Mouse (Mus musculus) kidney, adult 8-10 months (tissue): ENCODE measurements around the gene Fgfr2.
"Not testable (repeated sequence)": the region's sequence is repeated elsewhere in the genome, so short reads cannot be mapped to it uniquely, and the experiment has no call there.

Experiments
- DNase-seq, 2 experiments: peaks; one replicate each; pipeline ENCODE4 v3.0.0; 2022

The Fgfr2 gene

DNA sequence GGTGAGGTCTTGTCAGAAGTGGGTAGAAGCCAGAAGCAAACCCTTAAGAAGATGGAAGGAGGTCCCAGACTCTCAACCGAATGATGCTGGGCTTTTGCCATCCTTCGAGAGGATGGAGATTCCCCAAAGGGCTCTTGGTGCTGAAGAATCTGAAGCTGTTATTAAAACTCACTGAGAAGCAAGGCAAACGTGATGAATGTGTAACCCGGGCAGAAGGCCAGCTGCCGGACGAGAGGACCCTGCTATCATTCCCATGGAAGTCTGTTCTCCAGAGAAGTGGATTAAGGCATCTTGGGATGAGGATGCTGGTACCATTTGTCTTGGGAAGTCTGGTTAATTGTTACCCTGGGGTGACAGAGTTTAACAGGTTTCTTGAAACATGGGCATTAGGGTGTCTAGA is 2960.4 kb downstream of the Fgfr2 start:
- DNase-seq: peak in 1 of 2 experiments; percentile 7

GRCm38 (mm10) chr7:130161581-130161980 is 2961.6 kb downstream of the Fgfr2 start:
- DNase-seq: peak; percentile 5 to 52

- DNase-seq: no peak
These were observed 2964.3 kb downstream of the Fgfr2 start for GRCm38 (mm10) chr7:130158845-130159244.

- no peak for DNase-seq
These were observed 2969.7 kb downstream of the Fgfr2 start for GRCm38 (mm10) chr7:130153363-130153969.

DNA sequence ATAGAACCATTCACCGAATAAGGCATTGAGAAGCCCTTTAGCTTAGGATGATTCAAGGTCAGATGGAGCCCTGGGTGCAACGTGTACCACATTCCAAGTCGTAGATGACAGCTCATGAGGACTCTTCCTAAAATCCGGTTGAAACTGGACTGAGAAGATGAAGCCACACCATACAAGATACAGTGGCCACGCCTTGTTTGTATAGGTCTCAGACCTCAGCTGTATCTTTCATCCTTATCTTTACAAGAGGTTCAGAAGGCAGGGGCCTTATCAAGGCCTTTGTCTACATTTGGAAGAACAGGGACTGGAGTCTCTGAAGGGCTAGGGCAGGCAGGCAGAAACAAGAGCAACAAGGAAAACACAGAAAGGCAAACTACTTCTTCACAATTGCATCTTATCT is 2974.2 kb downstream of the Fgfr2 start:
- DNase-seq: no peak

DNA sequence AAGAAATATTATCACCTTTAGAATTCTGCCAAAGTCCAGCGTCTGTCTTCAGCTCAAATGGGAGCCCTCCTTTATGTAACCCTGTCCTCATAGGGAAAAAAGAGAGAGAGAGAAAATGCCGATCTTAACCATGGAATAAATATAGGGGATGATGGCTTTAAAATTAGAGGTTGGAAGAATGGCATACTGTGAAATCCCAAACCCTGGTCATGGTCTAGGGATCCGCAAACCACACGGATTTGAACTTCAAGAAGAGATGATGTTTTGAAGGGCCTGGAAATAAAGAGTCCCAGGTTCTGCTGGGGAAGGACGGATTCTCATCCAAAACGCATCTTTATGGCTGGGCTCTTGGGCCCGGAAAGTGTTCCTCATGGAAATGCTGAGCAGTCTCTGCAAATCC is 2975.9 kb downstream of the Fgfr2 start:
- no peak for DNase-seq

GRCm38 (mm10) chr7:130145211-130145610 is 2977.9 kb downstream of the Fgfr2 start:
- DNase-seq: no peak

DNA sequence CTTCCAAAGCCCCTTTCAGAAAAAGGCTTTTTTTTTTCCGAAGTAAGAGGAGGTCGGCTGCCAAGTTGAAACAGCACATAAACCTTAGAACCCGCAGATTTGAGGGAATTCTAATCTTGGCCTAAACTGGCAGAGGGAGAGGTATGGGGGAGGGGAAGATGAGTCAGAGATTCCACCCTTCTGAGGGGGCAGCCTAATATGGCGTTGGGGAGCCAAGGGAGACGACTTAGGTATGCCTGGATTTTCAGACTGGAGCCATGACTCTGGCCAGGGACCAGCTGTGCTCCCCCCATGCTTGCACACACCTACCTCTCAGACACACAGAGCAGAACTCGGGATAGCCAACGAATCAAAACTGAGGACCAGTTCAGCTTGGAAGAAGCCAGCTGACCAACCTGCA is 2979.8 kb downstream of the Fgfr2 start:
- DNase-seq: no peak

- no peak for DNase-seq
These were observed 2981.9 kb downstream of the Fgfr2 start for GRCm38 (mm10) chr7:130141088-130141873.

DNA sequence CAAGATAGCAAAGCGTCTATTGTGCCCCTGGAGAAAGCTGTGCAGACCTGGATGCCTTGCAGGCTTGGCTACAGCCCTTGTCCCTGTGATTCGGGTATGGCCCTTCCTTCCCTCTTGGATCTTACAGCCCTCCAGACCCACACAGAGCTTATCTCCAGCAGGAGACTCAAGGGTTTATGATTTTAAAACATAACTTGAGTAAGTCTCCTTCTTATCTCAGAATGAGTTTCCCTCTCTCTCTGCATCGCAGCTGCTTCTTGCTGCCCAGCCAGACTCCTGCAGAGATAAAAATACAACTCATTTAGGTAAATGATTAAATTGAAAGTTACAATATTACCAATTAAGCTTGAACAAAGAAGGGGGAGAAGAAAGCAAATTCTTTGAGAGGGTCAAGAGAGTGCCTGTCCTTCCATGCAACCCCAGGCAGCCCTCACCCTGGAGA is 2988.2 kb downstream of the Fgfr2 start:
- peak; percentile 30 to 41 for DNase-seq

GRCm38 (mm10) chr7:130134428-130134827 is 2988.7 kb downstream of the Fgfr2 start:
- not testable (repeated sequence) for DNase-seq

GRCm38 (mm10) chr7:130130226-130130625 is 2992.9 kb downstream of the Fgfr2 start:
- DNase-seq: no peak

- DNase-seq: no peak
These were observed 2993.7 kb downstream of the Fgfr2 start for GRCm38 (mm10) chr7:130129359-130129960.

DNA sequence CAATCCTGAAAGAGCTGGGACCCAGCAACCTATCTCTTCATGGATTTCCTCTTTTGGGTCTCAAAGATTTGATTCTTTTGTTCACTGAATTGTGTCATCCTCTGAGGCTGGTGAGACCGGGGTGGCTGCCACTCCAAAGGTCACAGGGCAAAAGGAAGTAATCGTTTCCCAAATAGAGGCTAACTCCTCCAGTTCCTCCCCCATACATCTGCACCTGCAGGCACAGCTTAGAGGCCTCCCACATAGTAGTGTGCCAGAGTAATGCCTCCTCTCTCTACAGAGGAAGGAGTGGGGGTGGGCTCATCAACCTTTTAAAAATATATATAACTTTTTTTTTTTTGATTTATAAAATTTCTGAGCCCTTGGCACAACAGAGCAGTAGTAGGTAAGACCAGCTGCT is 3001.6 kb downstream of the Fgfr2 start:
- DNase-seq: no peak

GRCm38 (mm10) chr7:130119466-130119865 is 3003.7 kb downstream of the Fgfr2 start:
- DNase-seq: no peak

DNA sequence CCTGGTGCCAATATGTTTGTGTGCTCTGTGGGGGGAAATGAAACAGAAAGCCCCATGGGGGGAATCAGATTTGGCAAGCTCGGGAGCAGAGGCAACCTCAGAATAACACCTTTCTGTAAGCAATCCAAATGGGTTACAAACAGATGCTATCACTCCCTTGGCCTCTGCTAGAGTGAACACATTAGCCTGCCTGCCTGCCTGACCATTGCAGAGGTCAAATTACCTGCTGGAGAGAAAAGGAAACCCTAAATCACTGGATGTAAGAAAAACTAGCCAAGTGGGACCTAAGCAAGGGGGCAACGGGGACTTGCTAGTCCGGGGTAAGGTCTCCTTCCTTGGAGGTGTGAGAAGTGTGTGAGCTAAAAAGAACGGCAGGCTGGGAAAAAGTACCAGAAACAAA is 3004.4 kb downstream of the Fgfr2 start:
- no peak for DNase-seq

DNA sequence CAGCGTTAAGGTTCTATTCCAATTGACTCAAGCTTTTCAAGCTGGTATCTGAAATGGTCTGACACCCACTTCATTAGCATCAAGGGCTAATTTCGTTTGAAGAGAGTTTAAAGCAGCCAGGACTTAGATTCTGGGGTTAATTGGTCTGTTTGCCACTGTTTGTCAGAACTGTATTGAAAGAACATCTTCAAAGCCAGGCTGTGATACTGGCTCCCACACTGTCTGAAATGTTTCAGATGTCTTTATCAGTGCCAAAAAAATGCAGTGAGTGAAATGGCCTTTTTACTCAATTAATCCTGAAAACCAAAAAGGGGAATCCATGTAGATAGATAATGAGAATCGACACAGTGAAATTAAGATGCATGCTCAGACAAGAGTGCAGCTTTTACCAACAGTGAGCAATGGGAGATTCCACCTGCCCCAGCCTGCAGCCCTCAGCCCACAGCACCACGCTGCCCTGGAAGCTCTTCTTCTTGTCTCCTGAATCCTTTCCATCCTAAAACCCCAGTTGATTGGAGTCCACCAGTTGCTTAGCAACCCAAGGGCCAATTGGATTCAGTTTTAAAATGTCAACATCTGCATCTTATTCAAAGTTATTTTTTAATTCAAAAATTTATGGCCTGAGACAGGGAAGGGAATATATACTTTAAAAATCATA is 3005.6 kb downstream of the Fgfr2 start:
- DNase-seq: no peak

- DNase-seq: peak; percentile 72 to 77
These were observed 3008.7 kb downstream of the Fgfr2 start for GRCm38 (mm10) chr7:130114436-130114835.
